Mouse (Mus musculus) brown adipose tissue, adult 24 weeks (tissue): ENCODE data around the gene Arl13a. TPM values are rescaled to one million over a fixed set of nuclear protein-coding genes. Genes with fewer than 3 reads are reported as not detected.
"Not testable (repeated sequence)": the region's sequence is repeated elsewhere in the genome, so short reads cannot be mapped to it uniquely, and the experiment has no call there.

Experiments
- H3K27ac ChIP-seq: fragments of 200-500 bp; replicated peaks from 2 replicates; pipeline ENCODE4 v1.5.1; 2012; ENCODE audit warnings: low read depth, mild to moderate bottlenecking, low read length
- H3K4me1 ChIP-seq: fragments of 200-500 bp; 2 replicates; pipeline ENCODE4 v1.6.1; 2012; ENCODE audit warnings: low read length, mixed read lengths; ENCODE audit not compliant: control insufficient read depth, insufficient read depth, insufficient read length
- H3K4me3 ChIP-seq: fragments of 200-500 bp; 2 replicates; pipeline ENCODE4 v1.5.1; 2012; ENCODE audit warnings: low read depth, mild to moderate bottlenecking, low read length, moderate library complexity; ENCODE audit not compliant: insufficient read depth
- polyA plus RNA-seq: library from polyadenylated mRNA; stranded (reverse); fragments of >200 nt; gene quantifications from 2 replicates; pipeline ENCODE4 v1.2.4, GENCODE M21; 2012; ENCODE audit not compliant: missing spikeins, insufficient read depth, insufficient read length

The Arl13a gene
- polyA plus RNA-seq = not detected in 2 replicates

DNA sequence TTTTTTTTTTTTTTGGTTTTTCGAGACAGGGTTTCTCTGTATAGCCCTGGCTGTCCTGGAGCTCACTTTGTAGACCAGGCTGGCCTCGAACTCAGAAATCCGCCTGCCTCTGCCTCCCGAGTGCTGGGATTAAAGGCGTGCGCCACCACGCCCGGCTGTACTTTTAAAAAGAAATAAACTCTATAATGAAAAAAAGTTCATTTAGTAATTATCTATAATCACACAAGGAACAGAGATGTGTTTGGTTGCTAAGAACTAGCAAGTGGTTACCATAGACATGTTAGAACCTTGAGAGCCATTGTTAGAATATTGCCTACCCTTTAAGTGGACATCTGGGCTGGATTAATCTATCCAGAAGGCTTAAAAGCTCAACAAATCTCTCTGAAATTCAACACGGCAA is at the start of gene Arl13a:
Gene Arl13a (plus strand): TSS at position 301 of the 400 bp plus-strand sequence.
- H3K4me1 ChIP-seq, H3K4me3 ChIP-seq: not testable (repeated sequence)

DNA sequence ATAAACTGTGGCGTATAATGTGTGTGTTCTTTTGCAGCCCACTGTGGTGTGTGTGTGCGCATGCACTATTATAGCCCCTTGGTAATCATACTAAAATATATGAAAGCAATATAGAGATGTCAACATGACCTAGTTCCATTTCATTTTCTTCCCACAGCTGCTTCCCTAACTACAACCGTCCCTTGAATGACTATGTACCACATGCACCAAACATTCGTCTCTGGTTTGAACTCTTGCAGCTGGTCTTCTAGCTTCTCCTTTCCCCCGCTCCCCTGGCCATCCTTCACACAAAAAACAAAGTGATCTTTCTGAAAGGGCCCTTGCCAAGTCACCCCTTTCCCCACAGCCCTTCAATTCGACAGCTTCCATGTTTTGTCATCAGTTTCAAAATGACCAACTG is 47.3 kb upstream of the Arl13a start:
- H3K4me3 ChIP-seq = no peak overlapping the region
- H3K4me1 ChIP-seq = no peaks in the 10 kb centered on the region
- H3K27ac ChIP-seq = no peak overlapping the region

More for the DNA sequence above, at the start of gene Arl13a:
- H3K27ac ChIP-seq = not testable (repeated sequence)

GRCm38 (mm10) chrX:134141551-134141950 is 45.8 kb upstream of the Arl13a start:
- H3K4me3 ChIP-seq = no peak overlapping the region
- no peak overlapping the region for H3K27ac ChIP-seq
- H3K4me1 ChIP-seq = no peaks in the 10 kb centered on the region

- Histone ChIP-seq H3K4me3 (no peak overlapping the region), H3K4me1 (no peaks in the 10 kb centered on the region), H3K27ac (no peak overlapping the region)
These were observed 45.3 kb upstream of the Arl13a start for GRCm38 (mm10) chrX:134141986-134142385.

DNA sequence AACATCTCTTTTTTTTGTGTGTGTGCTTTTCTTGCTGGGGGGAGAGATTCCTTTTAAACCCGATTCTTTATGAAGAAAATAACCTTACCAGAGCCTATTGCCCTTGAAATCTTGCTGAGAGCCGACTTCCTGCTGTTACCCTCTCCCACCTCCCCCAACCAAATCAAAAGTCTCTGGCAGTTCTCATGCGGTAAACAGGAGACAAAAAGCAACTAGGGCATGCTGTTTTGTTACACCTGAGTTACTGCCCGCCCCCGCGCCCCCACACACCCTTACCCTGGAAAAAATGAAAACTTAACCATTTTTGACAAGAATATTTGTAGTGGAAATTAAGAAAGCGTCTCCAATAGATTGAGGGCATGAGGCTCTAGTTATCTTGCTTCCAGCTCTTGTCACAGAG is 29.1 kb upstream of the Arl13a start:
- H3K4me3 ChIP-seq = no peak overlapping the region
- no peak overlapping the region for H3K27ac ChIP-seq
- H3K4me1 ChIP-seq = 0 out of 2 replicates have a peak, but pooled peaks cover 2% of the 10 kb centered on the region

DNA sequence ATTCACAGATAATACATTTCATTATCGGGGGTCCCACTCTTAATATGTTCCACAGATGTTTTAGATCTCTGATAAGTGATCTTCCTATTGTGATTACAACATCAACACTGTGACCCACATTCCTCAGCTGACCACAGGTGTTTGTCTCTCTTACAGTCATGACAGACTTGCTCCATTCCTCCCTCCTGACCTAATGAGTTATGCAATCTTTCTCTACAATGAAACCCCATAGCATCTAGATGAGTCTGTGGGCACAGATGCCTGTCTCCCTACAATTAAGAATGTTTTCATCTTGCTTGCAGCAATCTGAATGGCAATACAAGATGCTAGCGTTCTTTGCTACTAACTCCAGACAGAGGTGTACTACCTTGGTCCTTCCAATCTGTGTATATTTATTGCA is 26.9 kb upstream of the Arl13a start:
- Histone ChIP-seq H3K4me1 (0 out of 2 replicates have a peak, but pooled peaks cover 2% of the 10 kb centered on the region), H3K4me3 (no peak overlapping the region), H3K27ac (no peak overlapping the region)

DNA sequence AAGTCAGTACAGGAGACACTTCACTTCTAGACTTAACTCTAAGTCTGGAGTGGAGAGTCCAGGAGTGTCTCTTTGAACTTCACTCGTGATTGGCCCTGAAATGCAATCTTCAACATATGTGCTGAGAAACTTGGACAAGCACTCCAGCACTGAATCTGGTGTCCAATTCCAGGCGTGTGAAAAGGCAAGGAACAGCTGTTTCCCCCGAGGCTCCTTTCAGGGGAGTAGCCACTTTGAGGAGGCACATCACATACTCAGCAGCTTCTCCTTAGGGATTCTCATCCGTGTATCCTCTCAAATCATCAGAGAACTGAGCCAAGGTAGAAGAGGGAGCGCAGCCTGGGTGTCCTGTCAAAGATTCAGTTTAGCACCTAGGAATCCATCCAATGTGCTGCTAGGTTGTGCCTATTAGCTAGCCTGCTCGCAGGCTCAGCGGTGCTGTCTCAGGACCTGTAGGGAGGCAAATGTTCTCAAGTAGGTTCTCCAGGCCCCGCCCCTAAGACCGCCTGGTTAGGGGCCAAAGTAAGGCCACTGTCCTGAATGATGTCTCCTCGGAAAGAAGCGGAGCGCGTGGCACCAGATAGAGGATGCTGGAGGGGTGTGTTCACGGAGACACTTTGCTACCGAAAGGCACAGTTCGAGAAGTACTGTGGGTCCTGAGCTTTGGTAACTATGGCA is 25.1 kb upstream of the Arl13a start, which contains the start of gene Xkrx:
Gene Xkrx (minus strand): TSS at position 34 of the 678 bp plus-strand sequence.
- Histone ChIP-seq H3K27ac (no peak within 1 kb of the TSS), H3K4me1 (0 out of 2 replicates have a peak, but pooled peaks cover 2% of the 10 kb centered on the region), H3K4me3 (0 out of 2 replicates have a peak within 1 kb of the TSS, but pooled peaks have one; percentile 5)

- H3K4me1 ChIP-seq = 0 out of 2 replicates have a peak, but pooled peaks cover 2% of the 10 kb centered on the region
- no peak overlapping the region for H3K27ac ChIP-seq
- H3K4me3 ChIP-seq = 0 out of 2 replicates have a peak overlapping the region, but pooled peaks have one; percentile 5
These were observed 24.5 kb upstream of the Arl13a start for GRCm38 (mm10) chrX:134162826-134163225.

GRCm38 (mm10) chrX:134163484-134163883 is 23.8 kb upstream of the Arl13a start:
- Histone ChIP-seq H3K27ac (no peak overlapping the region), H3K4me1 (0 out of 2 replicates have a peak, but pooled peaks cover 2% of the 10 kb centered on the region), H3K4me3 (no peak overlapping the region)

DNA sequence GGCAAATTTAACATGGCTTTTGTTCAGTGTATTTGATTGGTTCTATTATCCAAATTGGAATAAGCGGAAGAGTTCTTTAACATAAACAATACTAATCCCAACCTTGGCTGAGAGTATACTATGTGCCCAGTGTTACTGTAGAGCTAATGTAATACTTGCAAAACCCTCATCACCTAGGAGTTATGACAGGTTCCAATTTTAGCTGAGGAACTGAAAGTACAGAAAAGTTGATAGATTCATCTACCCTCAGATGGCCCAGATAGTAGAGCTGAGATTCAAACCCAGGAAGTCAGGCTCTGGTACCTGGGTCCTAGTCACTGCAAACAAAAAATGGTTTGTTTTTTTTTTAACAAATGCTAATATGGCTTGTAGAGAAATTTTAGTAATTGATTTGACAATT is 16.7 kb upstream of the Arl13a start:
- H3K4me3 ChIP-seq = no peak overlapping the region
- no peak overlapping the region for H3K27ac ChIP-seq
- H3K4me1 ChIP-seq = no peaks in the 10 kb centered on the region

- Histone ChIP-seq H3K27ac (no peak overlapping the region), H3K4me3 (no peak overlapping the region), H3K4me1 (no peaks in the 10 kb centered on the region)
These were observed 12.6 kb upstream of the Arl13a start for GRCm38 (mm10) chrX:134174699-134175098.

DNA sequence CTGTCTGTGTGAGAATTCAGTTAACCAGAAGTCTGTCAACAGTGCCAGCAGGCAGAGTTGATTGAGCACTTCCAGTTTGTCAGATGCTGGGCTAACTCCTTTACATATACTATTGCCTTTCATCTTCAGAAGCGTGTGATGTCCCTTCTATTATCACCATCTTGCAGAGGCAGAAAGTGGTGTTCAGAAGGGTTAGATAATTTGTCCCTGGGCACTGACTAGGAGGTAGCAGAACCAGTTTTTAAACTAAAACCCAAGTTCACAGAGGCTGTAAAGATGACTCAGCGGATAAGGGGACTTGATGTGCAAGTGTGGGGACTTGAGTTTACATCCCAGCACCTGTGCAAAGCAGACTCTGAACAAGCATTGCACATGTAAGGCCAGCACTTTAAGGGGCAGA is 21.2 kb downstream of the Arl13a start:
- no peak overlapping the region for H3K4me3 ChIP-seq
- no peak overlapping the region for H3K27ac ChIP-seq
- no peaks in the 10 kb centered on the region for H3K4me1 ChIP-seq

GRCm38 (mm10) chrX:134211151-134211642 is 23.9 kb downstream of the Arl13a start:
- Histone ChIP-seq H3K4me3 (no peak overlapping the region), H3K4me1 (no peaks in the 10 kb centered on the region), H3K27ac (no peak overlapping the region)

DNA sequence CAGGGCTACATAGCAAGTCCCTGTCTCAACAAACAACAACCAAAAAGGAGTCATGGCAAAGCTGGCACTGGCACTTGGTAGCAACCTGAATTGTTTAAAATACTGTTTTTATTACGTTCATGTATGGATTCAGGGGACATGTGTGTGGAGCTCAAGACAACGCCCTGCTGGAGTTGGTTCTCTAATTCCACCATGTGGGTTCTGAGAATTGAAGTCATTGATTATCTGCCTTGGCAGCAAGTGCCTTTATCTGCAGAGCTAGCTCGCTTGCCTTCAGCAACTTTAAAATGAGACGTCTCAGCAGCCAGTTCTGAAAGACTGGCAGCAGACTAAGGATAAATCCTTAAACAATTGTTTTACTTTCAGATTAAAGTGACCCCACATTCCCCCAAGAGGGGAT is 30.9 kb downstream of the Arl13a start:
- Histone ChIP-seq H3K4me1 (no peaks in the 10 kb centered on the region), H3K4me3 (no peak overlapping the region), H3K27ac (no peak overlapping the region)

- Histone ChIP-seq H3K27ac (no peak overlapping the region), H3K4me3 (no peak overlapping the region), H3K4me1 (no peaks in the 10 kb centered on the region)
These were observed 33.3 kb downstream of the Arl13a start for GRCm38 (mm10) chrX:134220618-134221017.

- no peaks in the 10 kb centered on the region for H3K4me1 ChIP-seq
- no peak within 1 kb of the TSS for H3K4me3 ChIP-seq
These were observed 34.6 kb downstream of the Arl13a start, which contains the start of gene Nox1 for GRCm38 (mm10) chrX:134221856-134222255. Gene Nox1, minus strand, starts transcription at chrX:134221956.

More at GRCm38 (mm10) chrX:134221856-134222255, 34.6 kb downstream of the Arl13a start, which contains the start of gene Nox1:
- no peak within 1 kb of the TSS for H3K27ac ChIP-seq
